Mouse (Mus musculus) kidney, embryonic 14.5 days (tissue): ENCODE measurements around the gene Il27ra. TPM values are rescaled to one million over a fixed set of nuclear protein-coding genes. Genes with fewer than 3 reads are reported as not detected.
"Not testable (repeated sequence)": the region's sequence is repeated elsewhere in the genome, so short reads cannot be mapped to it uniquely, and the experiment has no call there.

Experiments
- ATAC-seq: fragments of 200-750 bp; cut with Nextera tagmentation; 2 replicates; pipeline ENCODE4 v1.8.0; 2017; ENCODE audit warnings: moderate number of reproducible peaks, mild to moderate bottlenecking, moderate TSS enrichment, moderate library complexity; ENCODE audit not compliant: low FRiP score, low TSS enrichment
- H3K27ac ChIP-seq: fragments of 300-500 bp; sonication (generic); 2 replicates; pipeline ENCODE4 v1.5.1; 2014; ENCODE audit warnings: low read depth, mild to moderate bottlenecking, low read length, moderate library complexity, mixed read lengths
- H3K27me3 ChIP-seq: fragments of 300-500 bp; sonication (generic); 2 replicates; pipeline ENCODE4 v1.6.1; 2014; ENCODE audit warnings: mild to moderate bottlenecking, low read length; ENCODE audit not compliant: control insufficient read depth, insufficient read depth
- H3K36me3 ChIP-seq: fragments of 300-500 bp; sonication (generic); 2 replicates; pipeline ENCODE4 v1.6.1; 2014; ENCODE audit warnings: low read length, mixed read lengths; ENCODE audit not compliant: control insufficient read depth, insufficient read depth
- H3K4me1 ChIP-seq: fragments of 300-500 bp; sonication (generic); 2 replicates; pipeline ENCODE4 v1.6.1; 2014; ENCODE audit warnings: low read length, mixed read lengths; ENCODE audit not compliant: control insufficient read depth, insufficient read depth
- H3K4me2 ChIP-seq: fragments of 300-500 bp; sonication (generic); replicated peaks from 2 replicates; pipeline ENCODE4 v1.6.1; 2014; ENCODE audit warnings: low read depth, mild to moderate bottlenecking, low read length
- H3K4me3 ChIP-seq: fragments of 300-500 bp; sonication (generic); 2 replicates; pipeline ENCODE4 v1.5.1; 2014; ENCODE audit warnings: mild to moderate bottlenecking, low read length
- H3K9ac ChIP-seq: fragments of 300-500 bp; sonication (generic); 2 replicates; pipeline ENCODE4 v1.6.1; 2014; ENCODE audit warnings: low read depth, mild to moderate bottlenecking, low read length, moderate library complexity
- H3K9me3 ChIP-seq: fragments of 300-500 bp; sonication (generic); 2 replicates; pipeline ENCODE4 v1.6.1; 2016; ENCODE audit warnings: low read length; ENCODE audit not compliant: control insufficient read depth
- WGBS: fragments of 180-500 bp; shearing (Covaris S2); extraction: QIAGEN DNeasy Blood & Tissue Kit; methylation state at CpG from one replicate; pipeline ENCODE4 v1.1.7; 2014; 5-methylcytosine and 5-hydroxymethylcytosine counted together
- microRNA counts: library from miRNA; unstranded; fragments of <30 nt; microRNA quantifications from one replicate; lab custom pipeline; 2017
- microRNA-seq: library from miRNA; unstranded; fragments of <30 nt; microRNA quantifications from one replicate; pipeline ENCODE4, GENCODE M21; 2016
- polyA plus RNA-seq: library from polyadenylated mRNA; unstranded; fragments of >200 nt; fragmentation: Nextera tagmentation; extraction: Ambion mirVana; gene quantifications from 2 replicates; pipeline ENCODE4 v1.2.1, GENCODE M21; 2014

The Il27ra gene
- polyA plus RNA-seq, 1 experiment from 2014 or later: 1.4 TPM

DNA sequence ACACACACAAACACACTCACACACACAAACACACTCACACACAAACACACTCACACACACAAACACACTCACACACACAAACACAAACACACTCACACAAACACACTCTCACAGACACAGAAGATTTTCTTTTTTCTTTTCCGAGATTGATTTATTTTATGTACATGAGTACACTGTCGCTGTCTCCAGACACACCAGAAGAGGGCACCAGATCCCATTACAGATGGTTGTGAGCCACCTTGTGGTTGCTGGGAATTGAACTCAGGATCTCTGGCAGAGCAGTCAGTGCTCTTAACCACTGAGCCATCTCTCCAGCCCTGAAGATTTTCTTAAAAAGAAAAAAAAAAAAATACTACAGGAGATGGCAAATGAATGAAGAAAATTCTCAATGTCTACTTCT lies 59.2 kb downstream of the Il27ra start:
- H3K27ac ChIP-seq, H3K4me3 ChIP-seq, H3K4me1 ChIP-seq, H3K9me3 ChIP-seq, H3K4me2 ChIP-seq, H3K27me3 ChIP-seq, H3K9ac ChIP-seq, ATAC-seq: not testable (repeated sequence)
- 91% methylated on average over 2 of the region's 2 CpGs for WGBS
- peaks cover 71% of the 10 kb centered on the region for H3K36me3 ChIP-seq

DNA sequence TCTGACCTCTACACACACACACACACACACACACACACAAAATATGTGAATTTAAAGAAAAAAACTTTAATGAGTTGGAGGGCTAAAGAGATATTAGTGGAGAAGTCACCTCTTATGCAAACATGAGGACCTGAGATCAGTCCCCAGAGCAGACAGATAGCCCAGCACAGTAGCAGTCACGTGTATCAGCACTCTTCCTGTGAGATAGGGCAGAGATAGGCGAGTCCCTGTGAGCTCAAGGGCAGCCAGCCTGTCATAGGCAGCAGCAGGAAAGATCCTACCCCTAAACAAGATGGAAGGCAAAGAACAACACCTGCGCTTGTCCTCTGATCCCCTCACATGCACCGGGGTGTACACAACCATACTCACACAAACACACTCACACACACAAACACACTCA lies 59.9 kb downstream of the Il27ra start:
- Histone ChIP-seq H3K9me3 (no peaks in the 10 kb centered on the region), H3K4me3 (no peak overlapping the region), H3K4me1 (peaks cover 4% of the 10 kb centered on the region), H3K4me2 (no peak overlapping the region), H3K36me3 (peaks cover 66% of the 10 kb centered on the region), H3K27me3 (no peaks in the 10 kb centered on the region), H3K9ac (no peak overlapping the region), H3K27ac (no peak overlapping the region)
- 91% methylated on average over 4 of the region's 4 CpGs for WGBS
- ATAC-seq: no peak

DNA sequence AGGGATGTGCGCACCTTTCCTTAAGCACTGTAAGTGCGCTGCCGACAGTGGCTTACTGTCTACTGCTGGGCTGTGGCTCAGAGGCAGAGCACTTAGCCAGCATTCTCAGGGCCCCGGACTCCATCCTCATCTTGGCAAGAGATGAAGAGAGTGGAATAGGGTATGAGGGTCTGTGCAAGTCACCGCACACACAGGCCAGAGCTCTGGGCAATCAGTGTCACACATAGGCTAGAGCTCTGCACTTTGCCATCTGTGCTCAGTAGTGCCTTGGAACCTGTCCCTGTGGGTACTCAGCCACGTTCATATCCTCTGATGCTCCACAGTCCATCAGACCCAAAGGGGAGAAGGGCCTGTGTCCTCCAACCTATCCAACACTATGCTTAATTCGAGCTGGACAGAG lies 60.9 kb downstream of the Il27ra start:
- Histone ChIP-seq H3K4me1 (peaks cover 11% of the 10 kb centered on the region), H3K9ac (no peak overlapping the region), H3K27me3 (no peaks in the 10 kb centered on the region), H3K9me3 (no peaks in the 10 kb centered on the region), H3K4me2 (no peak overlapping the region), H3K4me3 (no peak overlapping the region), H3K36me3 (peaks cover 59% of the 10 kb centered on the region), H3K27ac (no peak overlapping the region)
- 95% methylated on average over 7 of the region's 7 CpGs for WGBS
- ATAC-seq: no peak

DNA sequence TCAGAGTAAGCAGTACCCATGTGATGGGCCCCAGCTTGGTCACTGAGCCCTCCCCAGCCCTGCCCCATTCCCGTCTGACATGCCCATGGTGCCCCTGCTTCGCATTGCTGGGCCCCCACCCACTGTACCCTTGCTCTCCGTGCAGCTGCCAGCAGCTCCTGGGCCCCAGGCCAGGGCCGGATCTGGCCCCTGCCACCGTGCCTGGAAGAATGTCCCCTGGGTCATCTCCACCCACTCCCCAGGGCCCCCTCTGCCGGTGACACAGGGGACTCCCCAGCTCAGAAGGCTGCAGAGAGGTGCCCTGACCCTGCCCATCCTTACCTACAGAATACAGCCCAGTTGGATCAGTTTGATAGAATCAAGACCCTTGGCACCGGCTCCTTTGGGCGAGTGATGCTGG lies 61.5 kb downstream of the Il27ra start:
- 82% methylated on average over 8 of the region's 8 CpGs for WGBS
- Histone ChIP-seq H3K4me1 (peaks cover 11% of the 10 kb centered on the region), H3K36me3 (peaks cover 56% of the 10 kb centered on the region), H3K4me2 (no peak overlapping the region), H3K27ac (no peak overlapping the region), H3K27me3 (no peaks in the 10 kb centered on the region), H3K9me3 (no peaks in the 10 kb centered on the region), H3K4me3 (no peak overlapping the region), H3K9ac (no peak overlapping the region)
- ATAC-seq: no peak

MicroRNAs within 50 kb of the gene (microRNA counts, 519-probe panel; counts per million panel counts)
- not detected for microRNA mmu-miR-1199 (lab: Ali Mortazavi, UCI)
- microRNA mmu-miR-709 (lab: Ali Mortazavi, UCI): 3,116 counts per million, percentile 10 among the panel's probes with 10 or more counts

Small RNA genes within 50 kb of the gene (microRNA-seq; reads per million reads assigned to microRNA genes)
- gene Mir1199 (1.3 reads per million), gene Mir709 (not detected), gene Mir8111 (1.9 reads per million)

Other genes starting within 250 kb of the Il27ra start
- gene Adgrl1, start 142.5 kb downstream of the Il27ra start, polyA plus RNA-seq: 24.4 and 27.5 TPM in 2 replicates
- gene Gm10644, start 87.4 kb downstream of the Il27ra start, polyA plus RNA-seq: 0.37 and 0.61 TPM in 2 replicates
- gene Asf1b, start 87.1 kb downstream of the Il27ra start, polyA plus RNA-seq: 68.2 and 71.4 TPM in 2 replicates
- gene Prkaca, start 69.6 kb downstream of the Il27ra start, polyA plus RNA-seq: 123 and 124 TPM in 2 replicates
- gene Samd1, start 44.9 kb downstream of the Il27ra start, polyA plus RNA-seq: 17.9 and 31.9 TPM in 2 replicates
- 1.2 TPM in 2 replicates for gene 1700067K01Rik, start 41.1 kb downstream of the Il27ra start, polyA plus RNA-seq
- 3.6 and 5.7 TPM in 2 replicates for gene 2210011C24Rik, start 30.4 kb downstream of the Il27ra start, polyA plus RNA-seq
- 5.9 and 7.4 TPM in 2 replicates for gene Palm3, start 21.1 kb downstream of the Il27ra start, polyA plus RNA-seq
- gene Rln3, start 2.4 kb upstream of the Il27ra start, polyA plus RNA-seq: 0.33 TPM in 1 of 2 replicates, not detected in the other
- gene Gm10643, start 22.5 kb upstream of the Il27ra start, polyA plus RNA-seq: 1.2 and 2.2 TPM in 2 replicates
- gene Rfx1, start 24.2 kb upstream of the Il27ra start, polyA plus RNA-seq: 10.4 and 13.7 TPM in 2 replicates
- gene Dcaf15, start 62.2 kb upstream of the Il27ra start, polyA plus RNA-seq: 10.4 and 18.3 TPM in 2 replicates
- gene Podnl1, start 83.4 kb upstream of the Il27ra start, polyA plus RNA-seq: 0.19 and 0.34 TPM in 2 replicates
- 11.7 and 17.7 TPM in 2 replicates for gene Cc2d1a, start 105.3 kb upstream of the Il27ra start, polyA plus RNA-seq
- 0.87 and 1.2 TPM in 2 replicates for gene 4930432K21Rik, start 105.4 kb upstream of the Il27ra start, polyA plus RNA-seq
- gene Nanos3, start 142.6 kb upstream of the Il27ra start, polyA plus RNA-seq: 4.3 and 5.5 TPM in 2 replicates
- 10.2 and 15.7 TPM in 2 replicates for gene Zswim4, start 194.5 kb upstream of the Il27ra start, polyA plus RNA-seq
- 388 TPM in 2 replicates for gene D8Ertd738e, start 207.1 kb upstream of the Il27ra start, polyA plus RNA-seq
- gene Mri1, start 214.7 kb upstream of the Il27ra start, polyA plus RNA-seq: 73.2 and 80.1 TPM in 2 replicates
- 15.4 and 21.1 TPM in 2 replicates for gene Ccdc130, start 227.8 kb upstream of the Il27ra start, polyA plus RNA-seq